Mouse (Mus musculus): ENCODE data around the gene Ttc12.

- no peak for TF ChIP-seq CTCF (IDR thresholded peaks at IDR 0.05; ENCODE audit: low read depth)
- TF ChIP-seq EP300 (IDR thresholded peaks at IDR 0.05; ENCODE audit: low read depth), result no peak
These were observed 4.6 kb upstream of the Ttc12 start for GRCm38 (mm10) chr9:49490609-49491008.

Measured in liver, embryonic 14.5 days (tissue).